Mouse (Mus musculus) C2C12 (cell line): Measurements from ENCODE around the gene Dnhd1.

ENCODE experiments used
- CTCF ChIP-seq: IDR thresholded peaks from one replicate; pipeline ENCODE4 v1.5.1; 2011; ENCODE audit not compliant: control insufficient read depth, insufficient read depth, insufficient read length
- FOSL1 ChIP-seq: IDR thresholded peaks from one replicate; pipeline ENCODE4 v1.8.0; 2011; ENCODE audit warnings: mild to moderate bottlenecking, low read length; ENCODE audit not compliant: poor library complexity, insufficient read depth, severe bottlenecking
- MAX ChIP-seq: IDR thresholded peaks from one replicate; pipeline ENCODE4 v1.6.1; 2011; ENCODE audit warnings: mild to moderate bottlenecking, control low read depth
- MYOD1 ChIP-seq: IDR thresholded peaks from one replicate; pipeline ENCODE4 v1.6.1; 2011; ENCODE audit warnings: low read depth; ENCODE audit not compliant: control insufficient read depth, insufficient read length
- USF1 ChIP-seq: IDR thresholded peaks from one replicate; pipeline ENCODE4 v1.6.1; 2011; ENCODE audit warnings: low read depth, mild to moderate bottlenecking, control low read depth, moderate library complexity

DNA sequence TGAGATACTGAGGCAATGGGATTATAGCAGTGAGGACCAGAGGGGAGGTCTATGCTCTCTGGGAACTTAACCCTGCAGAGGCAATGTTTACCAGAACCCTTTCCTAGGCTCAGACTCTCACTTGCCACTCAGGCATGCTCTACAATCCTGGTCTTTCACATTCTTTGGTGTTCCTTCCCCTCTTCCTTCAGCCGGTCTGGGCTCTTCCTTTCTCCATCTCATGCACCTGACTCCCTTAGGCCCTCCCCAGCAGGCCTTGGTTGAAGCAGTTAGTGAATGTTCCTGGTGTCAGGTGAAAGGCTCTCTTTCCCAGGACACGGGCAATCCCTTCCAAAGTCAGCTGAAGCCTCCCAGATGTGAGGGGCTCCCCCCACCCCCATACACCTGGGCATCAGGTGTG is 10.9 kb upstream of the Dnhd1 start, which contains the start of gene Timm10b:
- TF ChIP-seq MYOD1: no peak
- no peak for TF ChIP-seq MAX
- TF ChIP-seq CTCF: no peak
- TF ChIP-seq FOSL1: no peak
- no peak for TF ChIP-seq USF1
